Mouse (Mus musculus) urinary bladder, adult 18-20 months (tissue): ENCODE measurements around the gene Clec4b1.
"Not testable (repeated sequence)": the region's sequence is repeated elsewhere in the genome, so short reads cannot be mapped to it uniquely, and the experiment has no call there.

Experiments
- DNase-seq, 2 experiments: peaks; one replicate each; pipeline ENCODE4 v3.0.0; 2022; ENCODE audit warnings: low spot score in 2 of 2, mixed read lengths in 2 of 2

Gene Clec4b1

DNA sequence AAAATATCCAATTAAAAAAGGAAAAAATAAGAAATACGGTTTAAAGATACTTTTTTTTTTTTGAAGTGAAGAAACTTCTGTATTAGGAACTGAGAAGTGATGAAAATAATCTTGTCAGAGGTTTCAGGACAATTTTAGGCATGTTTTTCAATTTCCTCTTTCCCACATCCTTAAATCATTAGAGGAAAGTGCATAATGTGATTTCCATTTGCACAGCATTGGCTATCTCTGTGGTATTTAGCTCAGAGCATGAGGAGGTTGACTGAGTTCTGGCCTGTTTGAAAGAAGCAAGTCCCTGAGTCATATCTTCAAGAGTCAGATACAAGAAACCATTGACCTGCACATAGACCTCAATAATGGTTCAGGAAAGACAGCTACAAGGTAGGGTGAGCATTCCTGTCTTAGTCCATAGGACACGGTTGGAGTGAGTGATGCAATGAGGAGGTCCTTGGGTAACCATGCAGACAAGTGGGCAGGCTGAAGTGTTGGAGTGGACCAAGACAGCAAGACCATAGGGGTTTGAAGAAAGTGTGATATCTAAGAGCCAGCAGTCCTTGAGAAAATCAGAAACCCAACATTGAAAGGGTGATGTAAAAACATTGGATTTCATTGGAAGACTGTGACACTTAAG is at the start of gene Clec4b1:
TSS of gene Clec4b1 (plus strand) at position 221 of the 631 bp plus-strand sequence.
- no peak for DNase-seq

DNA sequence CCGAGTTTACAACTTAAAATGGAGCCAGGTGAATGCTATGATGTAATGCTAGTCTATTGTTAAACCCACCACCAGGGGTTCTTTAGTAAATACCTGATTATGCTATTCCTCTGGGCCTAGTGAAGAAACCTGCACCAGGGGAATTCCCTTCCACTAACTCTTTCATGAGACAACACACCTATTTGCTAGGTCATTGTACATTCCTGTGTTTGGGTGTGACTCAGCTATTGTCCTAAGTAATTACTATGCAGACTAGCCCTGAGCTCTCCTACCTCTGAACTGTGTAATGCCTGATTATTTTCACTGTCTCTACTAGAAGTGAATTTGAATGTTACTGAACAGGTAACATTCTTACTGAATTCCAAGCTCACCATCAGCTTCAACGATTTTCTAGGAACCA is 45.1 kb upstream of the Clec4b1 start:
- DNase-seq = not testable (repeated sequence)

GRCm38 (mm10) chr6:123005591-123005990 is 44.2 kb upstream of the Clec4b1 start:
- no peak for DNase-seq

DNA sequence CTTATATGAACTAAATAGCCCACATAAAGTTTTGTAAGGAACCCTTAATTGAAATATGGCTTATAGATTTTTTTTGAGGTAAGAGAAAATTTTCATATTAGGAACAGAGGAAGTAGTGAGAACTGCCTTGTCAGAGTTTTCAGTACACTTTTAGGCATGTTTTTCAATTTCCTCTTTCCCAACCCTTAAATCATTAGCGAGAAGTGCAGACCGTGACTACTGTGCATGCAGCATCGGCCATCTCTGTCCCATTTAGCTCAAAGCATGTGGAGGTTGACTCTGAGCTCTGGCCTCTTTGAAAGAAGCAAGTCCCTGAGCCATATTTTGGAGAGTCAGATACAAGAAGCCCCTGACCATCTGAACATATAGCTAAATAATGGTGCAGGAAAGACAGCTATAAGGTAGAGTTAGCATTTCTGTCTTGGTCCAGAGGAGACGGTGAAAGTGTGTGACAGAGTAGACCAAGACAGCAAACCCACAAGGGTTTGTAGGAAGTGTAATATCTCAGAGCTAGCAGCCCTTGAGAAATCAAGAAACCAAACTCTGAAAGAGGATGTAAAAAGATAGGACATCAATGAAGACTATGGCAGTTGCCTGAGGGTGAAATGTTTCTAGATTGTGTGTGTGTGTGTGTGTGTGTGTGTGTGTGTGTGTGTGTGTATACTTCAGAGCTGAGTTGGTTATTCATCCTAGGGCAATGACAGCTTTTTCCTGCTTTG is 45.5 kb downstream of the Clec4b1 start:
- DNase-seq = no peak

GRCm38 (mm10) chr6:123106128-123106527 is 56.4 kb downstream of the Clec4b1 start, which contains the start of gene Clec4a2:
Clec4a2 (plus strand) TSS chr6:123106428.
- DNase-seq = not testable (repeated sequence)
